Mouse (Mus musculus) MN1 (cell line): ENCODE results near the gene Gm5640.
"Not testable (repeated sequence)": the region's sequence is repeated elsewhere in the genome, so short reads cannot be mapped to it uniquely, and the experiment has no call there.

Source experiments
- DNase-seq: peaks from one replicate; pipeline ENCODE4 v3.0.0-alpha.2; 2016; ENCODE audit warnings: low spot score

Gene Gm5640

GRCm38 (mm10) chrX:74645466-74646323, at the start of gene Gm5640:
Gene Gm5640, minus strand, starts transcription at chrX:74645635.
- DNase-seq = not testable (repeated sequence)

DNA sequence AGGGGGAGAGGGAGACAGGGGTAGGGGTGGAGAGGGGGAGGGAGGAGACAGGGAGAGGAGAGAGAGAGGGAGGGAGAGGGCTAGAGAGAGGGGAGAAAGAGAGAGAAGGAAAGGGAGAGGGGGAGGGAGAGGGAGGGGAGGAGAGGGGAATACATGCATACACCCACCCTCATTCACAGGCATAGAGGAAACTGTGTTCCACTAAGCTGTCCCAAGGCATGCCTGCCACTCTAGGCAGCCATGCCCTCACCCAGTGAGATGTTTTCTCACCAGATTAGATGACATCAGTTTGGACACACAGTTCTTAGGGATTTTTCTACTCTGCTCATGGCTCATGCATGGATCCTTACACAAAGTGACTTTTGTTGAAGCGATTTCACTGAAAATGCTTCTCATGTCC, 958 bp upstream of the Gm5640 start:
- DNase-seq = not testable (repeated sequence)

DNA sequence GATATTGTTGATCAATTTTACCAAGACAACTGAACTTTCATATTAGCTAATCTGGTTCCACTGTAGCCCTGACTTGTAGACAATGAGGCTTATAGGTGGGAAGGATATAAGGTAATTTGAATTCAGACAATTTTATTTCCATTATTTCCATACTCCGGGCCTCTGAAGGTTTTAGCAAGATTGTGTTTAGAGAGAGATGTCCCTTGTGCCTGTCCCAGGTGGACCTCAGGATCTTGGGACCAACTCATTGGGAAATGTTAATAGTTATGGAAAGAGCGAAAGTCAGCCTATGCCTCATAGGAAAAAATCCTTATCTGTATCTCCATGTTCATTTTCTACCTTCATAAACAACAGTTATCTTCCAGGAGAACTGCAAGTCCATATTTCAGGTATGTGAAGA, 53.1 kb downstream of the Gm5640 start, which contains the start of gene Olfr1325:
Olfr1325 (plus strand) TSS at position 301 of the 400 bp plus-strand sequence.
- no peak for DNase-seq
